Mouse (Mus musculus): Measurements from ENCODE around the gene Tiam2. TPM values are rescaled to one million over a fixed set of nuclear protein-coding genes. Genes with fewer than 3 reads are reported as not detected.

The Tiam2 gene
- polyA plus RNA-seq, 1 experiment from 2014 or later: 3.1 TPM

DNA sequence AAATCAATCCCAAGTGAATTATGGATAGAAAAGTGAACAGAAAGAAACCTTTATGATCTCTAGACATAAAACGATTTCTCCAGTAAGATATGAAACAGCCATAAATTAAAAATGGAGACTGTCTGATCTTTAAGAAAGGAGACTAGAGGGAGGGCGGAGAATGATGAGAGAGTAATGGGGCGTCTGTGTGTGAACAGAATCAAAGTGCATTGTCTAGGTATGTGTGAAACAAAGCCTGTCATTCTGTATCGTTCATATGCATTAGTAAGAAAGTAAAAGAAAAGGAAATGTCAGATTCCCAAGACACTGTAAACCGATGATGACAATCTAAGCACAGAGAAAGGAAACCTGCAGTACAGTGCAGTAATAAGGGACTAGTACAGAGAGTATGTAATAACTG is 214.7 kb downstream of the Tiam2 start:
- no peak overlapping the region for H3K9ac ChIP-seq (ENCODE audit: low read depth, low read length)
- ATAC-seq: no peak
- no peak overlapping the region for H3K4me3 ChIP-seq (ENCODE audit: low read length)
- H3K4me1 ChIP-seq (ENCODE audit: control insufficient read depth, insufficient read depth, low read length): no peaks in the 10 kb centered on the region
- no peak overlapping the region for H3K27ac ChIP-seq (ENCODE audit: low read length)
- no peaks in the 10 kb centered on the region for H3K36me3 ChIP-seq (ENCODE audit: control insufficient read depth, insufficient read depth, low read length)
- H3K4me2 ChIP-seq (ENCODE audit: low read depth, low read length): no peak overlapping the region
- no peaks in the 10 kb centered on the region for H3K27me3 ChIP-seq (replicated peaks; ENCODE audit: control insufficient read depth, insufficient read depth, low read length)
- no peaks in the 10 kb centered on the region for H3K9me3 ChIP-seq (ENCODE audit: control insufficient read depth, low read length)
- 81% methylated on average over 5 of the region's 5 CpGs for WGBS

GRCm38 (mm10) chr17:3547725-3548124 is 221.4 kb downstream of the Tiam2 start:
- no peak overlapping the region for H3K9ac ChIP-seq (ENCODE audit: low read depth, low read length)
- H3K4me2 ChIP-seq (ENCODE audit: low read depth, low read length): no peak overlapping the region
- no peak for ATAC-seq
- H3K36me3 ChIP-seq (ENCODE audit: control insufficient read depth, insufficient read depth, low read length): no peaks in the 10 kb centered on the region
- H3K4me3 ChIP-seq (ENCODE audit: low read length): no peak overlapping the region
- H3K4me1 ChIP-seq (ENCODE audit: control insufficient read depth, insufficient read depth, low read length): no peaks in the 10 kb centered on the region
- WGBS: 65% methylated on average over 7 of the region's 7 CpGs
- no peak overlapping the region for H3K27ac ChIP-seq (ENCODE audit: low read length)
- H3K27me3 ChIP-seq (replicated peaks; ENCODE audit: control insufficient read depth, insufficient read depth, low read length): no peaks in the 10 kb centered on the region
- no peaks in the 10 kb centered on the region for H3K9me3 ChIP-seq (ENCODE audit: control insufficient read depth, low read length)

- H3K27ac ChIP-seq (ENCODE audit: low read length): 0 out of 2 replicates have a peak overlapping the region, but pooled peaks have one; percentile 21
- ATAC-seq: 0 out of 2 replicates have a peak, but pooled peaks have one; percentile 6
Observed at GRCm38 (mm10) chr17:3556251-3556650, 229.9 kb downstream of the Tiam2 start.

GRCm38 (mm10) chr17:3557331-3558311 is 231.2 kb downstream of the Tiam2 start, which contains the start of gene Tfb1m:
Gene Tfb1m (minus strand): TSS chr17:3557781.
- peak; percentile 100 for ATAC-seq
- WGBS: under 1% methylated on average over 60 of the region's 60 CpGs

More at GRCm38 (mm10) chr17:3556251-3556650, 229.9 kb downstream of the Tiam2 start:
- H3K4me3 ChIP-seq (ENCODE audit: low read length): no peak overlapping the region
- no peaks in the 10 kb centered on the region for H3K9me3 ChIP-seq (ENCODE audit: control insufficient read depth, low read length)
- 74% methylated on average over 1 of the region's 1 CpGs for WGBS
- H3K27me3 ChIP-seq (replicated peaks; ENCODE audit: control insufficient read depth, insufficient read depth, low read length): no peaks in the 10 kb centered on the region
- peak overlapping the region; percentile 74 for H3K4me2 ChIP-seq (ENCODE audit: low read depth, low read length)
- H3K4me1 ChIP-seq (ENCODE audit: control insufficient read depth, insufficient read depth, low read length): peaks cover 3% of the 10 kb centered on the region; the same call in 1 of the 2 replicates
- no peaks in the 10 kb centered on the region for H3K36me3 ChIP-seq (ENCODE audit: control insufficient read depth, insufficient read depth, low read length)
- no peak overlapping the region for H3K9ac ChIP-seq (ENCODE audit: low read depth, low read length)

DNA sequence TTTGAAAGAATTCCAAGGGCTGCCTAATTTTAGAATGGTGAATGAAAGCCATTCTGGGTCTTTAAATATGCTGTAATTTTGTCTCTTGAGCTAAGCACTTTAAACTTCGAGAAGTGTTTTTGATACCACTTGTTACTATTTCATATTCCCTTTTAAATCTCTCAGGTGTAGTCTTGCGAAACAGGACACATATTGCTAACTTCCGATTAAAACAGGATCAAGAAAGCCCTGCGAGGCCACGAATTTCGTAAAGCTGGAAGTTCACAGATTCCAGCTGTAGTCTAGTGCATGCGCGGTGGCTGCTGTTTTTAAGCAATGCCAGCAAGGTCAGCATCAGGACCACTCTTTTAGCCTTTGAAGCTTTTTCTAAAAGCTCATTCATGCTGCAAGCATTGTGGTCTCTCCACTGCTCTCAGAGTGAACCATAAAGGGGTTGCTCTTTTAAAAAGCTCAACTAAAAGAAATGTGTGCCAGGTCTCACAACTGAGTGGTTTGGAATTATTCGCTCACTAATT is 232.0 kb downstream of the Tiam2 start:
- Histone ChIP-seq H3K4me1 (ENCODE audit: control insufficient read depth, insufficient read depth, low read length) (peaks cover 3% of the 10 kb centered on the region; the same call in 1 of the 2 replicates), H3K36me3 (ENCODE audit: control insufficient read depth, insufficient read depth, low read length) (no peaks in the 10 kb centered on the region), H3K9ac (ENCODE audit: low read depth, low read length) (peak overlapping the region; percentile 45; the same call in 1 of the 2 replicates), H3K4me3 (ENCODE audit: low read length) (peak overlapping the region; percentile 65), H3K9me3 (ENCODE audit: control insufficient read depth, low read length) (no peaks in the 10 kb centered on the region), H3K4me2 (ENCODE audit: low read depth, low read length) (peak overlapping the region; percentile 47), H3K27me3 (replicated peaks; ENCODE audit: control insufficient read depth, insufficient read depth, low read length) (no peaks in the 10 kb centered on the region), H3K27ac (ENCODE audit: low read length) (peak overlapping the region; percentile 79; the same call in 1 of the 2 replicates)
- ATAC-seq: no peak
- WGBS: 77% methylated on average over 9 of the region's 9 CpGs

More at GRCm38 (mm10) chr17:3557331-3558311, 231.2 kb downstream of the Tiam2 start, which contains the start of gene Tfb1m:
- Histone ChIP-seq H3K9ac (ENCODE audit: low read depth, low read length) (peak within 1 kb of the TSS; percentile 65), H3K4me1 (ENCODE audit: control insufficient read depth, insufficient read depth, low read length) (peaks cover 3% of the 10 kb centered on the region; the same call in 1 of the 2 replicates), H3K4me2 (ENCODE audit: low read depth, low read length) (peak within 1 kb of the TSS; percentile 74), H3K9me3 (ENCODE audit: control insufficient read depth, low read length) (no peaks in the 10 kb centered on the region), H3K36me3 (ENCODE audit: control insufficient read depth, insufficient read depth, low read length) (no peaks in the 10 kb centered on the region), H3K4me3 (ENCODE audit: low read length) (peak within 1 kb of the TSS; percentile 65), H3K27me3 (replicated peaks; ENCODE audit: control insufficient read depth, insufficient read depth, low read length) (no peaks in the 10 kb centered on the region), H3K27ac (ENCODE audit: low read length) (peak within 1 kb of the TSS; percentile 87)

- Histone ChIP-seq H3K4me1 (ENCODE audit: control insufficient read depth, insufficient read depth, low read length) (peaks cover 3% of the 10 kb centered on the region; the same call in 1 of the 2 replicates), H3K9me3 (ENCODE audit: control insufficient read depth, low read length) (no peaks in the 10 kb centered on the region), H3K9ac (ENCODE audit: low read depth, low read length) (no peak overlapping the region), H3K4me3 (ENCODE audit: low read length) (no peak overlapping the region), H3K36me3 (ENCODE audit: control insufficient read depth, insufficient read depth, low read length) (no peaks in the 10 kb centered on the region), H3K4me2 (ENCODE audit: low read depth, low read length) (no peak overlapping the region), H3K27me3 (replicated peaks; ENCODE audit: control insufficient read depth, insufficient read depth, low read length) (no peaks in the 10 kb centered on the region), H3K27ac (ENCODE audit: low read length) (no peak overlapping the region)
- 79% methylated on average over 3 of the region's 3 CpGs for WGBS
- ATAC-seq: no peak
Observed at GRCm38 (mm10) chr17:3560534-3560933, 234.2 kb downstream of the Tiam2 start.

- H3K4me3 ChIP-seq (ENCODE audit: low read length): no peak overlapping the region
- H3K27me3 ChIP-seq (replicated peaks; ENCODE audit: control insufficient read depth, insufficient read depth, low read length): no peaks in the 10 kb centered on the region
- H3K36me3 ChIP-seq (ENCODE audit: control insufficient read depth, insufficient read depth, low read length): no peaks in the 10 kb centered on the region
- H3K9ac ChIP-seq (ENCODE audit: low read depth, low read length): no peak overlapping the region
- no peaks in the 10 kb centered on the region for H3K9me3 ChIP-seq (ENCODE audit: control insufficient read depth, low read length)
- H3K4me1 ChIP-seq (ENCODE audit: control insufficient read depth, insufficient read depth, low read length): no peaks in the 10 kb centered on the region
- no peak overlapping the region for H3K27ac ChIP-seq (ENCODE audit: low read length)
- H3K4me2 ChIP-seq (ENCODE audit: low read depth, low read length): no peak overlapping the region
- WGBS: 45% methylated on average over 8 of the region's 8 CpGs
- no peak for ATAC-seq
Observed at GRCm38 (mm10) chr17:3562405-3562804, 236.0 kb downstream of the Tiam2 start.

- H3K36me3 ChIP-seq (ENCODE audit: control insufficient read depth, insufficient read depth, low read length): no peaks in the 10 kb centered on the region
- H3K27me3 ChIP-seq (replicated peaks; ENCODE audit: control insufficient read depth, insufficient read depth, low read length): no peaks in the 10 kb centered on the region
- H3K27ac ChIP-seq (ENCODE audit: low read length): no peak overlapping the region
- no peak overlapping the region for H3K9ac ChIP-seq (ENCODE audit: low read depth, low read length)
- 3% methylated on average over 12 of the region's 12 CpGs for WGBS
- no peaks in the 10 kb centered on the region for H3K9me3 ChIP-seq (ENCODE audit: control insufficient read depth, low read length)
- H3K4me3 ChIP-seq (ENCODE audit: low read length): no peak overlapping the region
- no peaks in the 10 kb centered on the region for H3K4me1 ChIP-seq (ENCODE audit: control insufficient read depth, insufficient read depth, low read length)
- peak overlapping the region; percentile 36; the same call in 1 of the 2 replicates for H3K4me2 ChIP-seq (ENCODE audit: low read depth, low read length)
- 0 out of 2 replicates have a peak, but pooled peaks have one; percentile 38 for ATAC-seq
Observed at GRCm38 (mm10) chr17:3570876-3571275, 244.5 kb downstream of the Tiam2 start.
